Mouse (Mus musculus): ENCODE data around the gene Hist1h4n.
"Not testable (repeated sequence)": the region's sequence is repeated elsewhere in the genome, so short reads cannot be mapped to it uniquely, and the experiment has no call there.

Hist1h4n gene

DNA sequence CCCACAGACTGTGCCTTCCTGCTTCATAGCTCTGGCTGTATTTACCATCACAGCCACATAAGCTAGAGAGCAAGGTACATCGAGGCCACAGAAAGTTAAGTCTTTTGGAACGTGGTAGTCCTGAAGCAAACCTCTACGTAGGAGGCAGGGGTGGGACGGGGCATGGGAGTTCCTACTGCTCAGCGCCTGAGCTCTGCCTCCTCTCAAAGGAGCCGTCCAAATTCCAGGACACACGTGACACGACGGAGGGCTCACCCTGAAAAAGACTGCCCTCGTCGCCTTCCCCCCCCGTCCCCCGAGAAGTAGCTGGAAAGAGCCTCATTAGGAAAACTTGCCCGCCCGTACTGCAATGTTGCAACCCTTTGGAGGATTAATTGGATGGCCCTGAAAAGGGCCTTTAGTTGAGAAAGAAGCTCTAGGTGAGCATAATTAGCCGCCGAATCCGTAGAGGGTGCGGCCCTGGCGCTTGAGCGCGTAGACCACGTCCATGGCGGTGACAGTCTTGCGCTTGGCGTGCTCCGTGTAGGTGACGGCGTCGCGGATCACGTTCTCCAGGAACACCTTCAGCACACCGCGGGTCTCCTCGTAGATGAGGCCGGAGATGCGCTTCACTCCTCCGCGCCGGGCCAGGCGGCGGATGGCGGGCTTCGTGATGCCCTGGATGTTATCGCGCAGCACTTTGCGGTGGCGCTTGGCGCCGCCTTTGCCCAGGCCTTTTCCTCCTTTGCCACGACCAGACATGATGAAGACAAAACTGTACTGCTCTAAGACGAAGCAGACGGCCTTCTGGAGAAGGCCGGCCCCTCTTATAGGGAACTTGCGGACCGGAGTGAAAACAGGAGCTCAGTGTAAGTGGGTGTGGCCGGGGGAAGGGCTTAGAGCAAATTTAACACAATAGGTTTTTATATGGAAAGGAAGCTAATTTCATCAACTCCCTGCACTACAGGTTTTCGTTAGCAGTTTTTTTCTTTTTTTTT, at the start of gene Hist1h4n:
Gene Hist1h4n, minus strand, starts transcription at position 779 of the 977 bp plus-strand sequence.
- peak; percentile 26 to 59 for DNase-seq (ENCODE audit: low spot score in 2 of 2)

DNA sequence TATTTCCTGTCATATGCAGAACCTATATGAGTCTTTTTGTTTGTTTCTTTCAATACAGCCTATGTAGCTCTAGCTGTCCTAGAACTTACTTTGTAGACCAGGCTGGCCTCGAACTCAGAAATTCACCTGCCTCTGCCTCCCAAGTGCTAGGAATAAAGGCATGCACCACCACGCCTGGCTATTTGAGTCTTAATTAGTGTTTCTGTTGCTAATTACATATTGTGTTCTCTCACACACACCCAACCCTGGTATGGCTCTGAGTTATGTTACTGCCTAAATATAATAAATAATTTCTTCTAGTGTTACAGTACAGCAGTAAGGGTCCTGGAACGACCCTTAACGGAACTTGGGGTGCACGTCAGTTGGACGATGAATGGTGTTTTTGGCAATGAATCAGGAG, 48.7 kb upstream of the Hist1h4n start:
- DNase-seq (ENCODE audit: low spot score in 2 of 2), result no peak

DNA sequence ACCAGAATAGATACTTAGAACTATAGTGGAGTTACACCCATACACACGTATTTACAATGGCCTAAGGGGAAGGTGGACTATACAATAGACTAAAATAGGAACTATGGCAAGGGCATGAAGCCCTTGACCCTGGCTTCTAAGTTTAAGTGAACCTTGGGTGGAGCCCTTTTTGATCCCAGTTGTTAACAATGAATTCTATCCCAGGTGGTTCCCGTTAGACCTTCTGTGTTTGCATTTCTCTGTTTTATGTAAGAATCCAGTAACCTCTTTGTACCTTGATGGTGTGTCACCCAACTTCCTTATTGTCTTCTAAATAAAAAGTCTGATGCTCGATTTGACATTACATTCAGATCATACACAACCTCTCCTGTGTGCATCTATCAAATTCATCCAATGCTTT, 33.5 kb upstream of the Hist1h4n start:
- not testable (repeated sequence) for DNase-seq (ENCODE audit: low spot score in 2 of 2)

DNA sequence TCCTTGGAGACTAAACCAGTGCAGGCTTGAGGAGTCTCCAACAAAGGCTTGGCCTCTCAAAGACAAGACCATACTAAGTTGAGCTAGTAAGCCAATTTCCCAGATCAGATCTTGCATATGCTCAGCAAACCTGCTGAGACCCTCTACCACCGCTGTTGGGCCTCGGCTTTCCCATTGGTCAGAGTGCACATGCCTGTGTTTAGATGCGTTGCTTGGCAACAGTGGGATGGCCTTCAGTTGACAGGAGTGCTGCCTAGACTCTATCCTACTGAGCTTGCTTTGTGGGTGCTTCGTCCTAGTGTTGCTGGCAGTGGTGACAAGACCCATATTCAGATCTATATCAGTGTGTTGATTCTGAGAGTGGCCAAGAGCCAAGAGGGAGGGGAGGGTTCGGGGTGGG, 29.6 kb upstream of the Hist1h4n start:
- DNase-seq (ENCODE audit: low spot score in 2 of 2), result no peak

DNA sequence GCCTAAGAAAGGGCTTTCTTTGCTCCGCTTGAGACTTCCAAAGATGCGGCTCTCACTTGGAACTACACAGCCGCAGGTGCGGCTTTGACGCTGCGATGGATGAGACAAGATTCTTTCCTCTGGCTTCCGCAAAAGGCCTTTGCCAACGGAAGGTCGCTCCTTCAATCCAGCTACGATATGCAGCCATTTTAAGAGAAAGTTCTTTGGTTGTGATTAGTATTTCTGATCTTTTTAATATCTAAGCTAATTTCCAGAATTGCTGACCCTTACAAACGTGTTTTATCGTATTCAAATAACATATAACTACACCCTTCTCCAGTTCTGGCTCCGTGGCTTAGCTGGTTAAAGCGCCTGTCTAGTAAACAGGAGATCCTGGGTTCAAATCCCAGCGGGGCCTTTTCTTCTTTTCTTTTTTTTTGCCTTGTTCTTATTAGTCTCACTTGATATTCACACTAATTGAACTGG, 23.7 kb upstream of the Hist1h4n start:
- DNase-seq (ENCODE audit: low spot score in 2 of 2), result peak in 1 of 2 experiments; percentile 71

DNA sequence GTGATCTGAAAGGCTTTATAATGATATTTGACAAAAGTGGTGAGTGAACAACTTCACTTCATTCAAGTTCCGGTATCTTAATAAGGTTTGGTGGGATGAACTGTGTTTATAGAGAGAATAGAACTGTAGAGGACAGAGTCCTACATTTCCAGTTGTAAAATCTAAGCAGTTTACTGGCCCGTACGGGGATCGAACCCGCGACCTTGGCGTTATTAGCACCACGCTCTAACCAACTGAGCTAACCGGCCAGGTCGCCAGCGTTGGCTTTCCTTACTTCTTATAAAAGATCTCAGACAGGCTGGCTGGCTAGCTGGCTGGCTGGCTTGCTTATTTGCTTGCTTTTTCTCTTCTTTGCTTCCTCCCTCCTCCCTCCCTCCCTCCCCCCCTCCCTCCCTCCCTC, 23.1 kb upstream of the Hist1h4n start:
- peak; percentile 47 to 86 for DNase-seq (ENCODE audit: low spot score in 2 of 2)

DNA sequence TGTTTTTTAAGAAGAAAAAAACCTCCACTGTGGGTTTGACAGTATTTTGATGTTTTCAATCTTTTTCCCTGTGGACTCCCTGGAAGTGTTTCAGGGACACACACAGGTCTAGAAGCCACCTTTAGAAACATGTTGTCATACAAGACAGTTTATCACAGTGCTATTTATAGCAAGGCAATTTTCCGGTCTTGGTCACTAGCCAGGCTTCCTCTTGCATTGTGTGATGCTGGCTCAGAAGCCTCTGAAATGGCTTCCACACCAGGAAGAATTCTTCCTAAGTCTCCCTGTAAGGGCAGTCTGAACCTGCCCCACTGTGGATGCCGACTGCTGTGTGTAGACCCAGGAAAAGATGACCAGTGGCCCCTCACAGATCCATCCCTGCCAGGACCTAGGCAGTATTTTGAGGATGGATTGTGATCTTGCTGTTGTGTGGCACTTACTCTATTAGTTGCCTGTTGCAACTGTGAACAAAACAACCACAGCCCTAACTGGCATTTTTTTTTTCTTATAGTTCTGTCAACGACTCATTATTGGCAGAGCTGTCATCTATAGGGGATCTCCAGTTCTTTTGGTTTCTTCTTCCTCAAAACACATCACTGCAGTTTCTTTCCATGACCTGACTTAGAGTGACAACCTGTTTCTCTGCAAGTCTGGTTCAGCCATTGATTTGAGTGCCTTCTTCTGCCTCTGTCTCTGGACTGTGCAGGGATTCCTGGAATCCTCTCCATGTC, 20.4 kb upstream of the Hist1h4n start:
- DNase-seq (ENCODE audit: low spot score in 2 of 2), result peak; percentile 77 to 84

DNA sequence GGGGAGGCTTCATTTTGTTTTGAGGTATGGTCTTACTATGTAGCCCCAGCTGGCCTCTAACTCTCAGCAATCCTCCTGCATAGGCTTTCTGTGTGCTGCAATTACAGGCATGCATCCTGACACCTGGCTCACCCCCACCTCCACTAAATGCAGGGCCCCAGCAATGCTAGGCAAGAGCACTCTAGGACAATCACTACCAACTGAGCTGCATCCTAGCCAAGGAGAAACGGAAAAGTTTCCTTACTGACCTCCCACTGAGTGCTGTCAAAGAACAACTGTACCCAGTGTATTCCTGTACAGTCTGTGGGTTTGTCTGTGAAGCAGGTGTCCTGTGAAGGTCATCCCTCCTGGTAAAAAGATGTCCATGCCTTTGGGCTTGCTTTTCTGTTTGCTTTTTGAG, 18.7 kb upstream of the Hist1h4n start:
- DNase-seq (ENCODE audit: low spot score in 2 of 2), result not testable (repeated sequence)

DNA sequence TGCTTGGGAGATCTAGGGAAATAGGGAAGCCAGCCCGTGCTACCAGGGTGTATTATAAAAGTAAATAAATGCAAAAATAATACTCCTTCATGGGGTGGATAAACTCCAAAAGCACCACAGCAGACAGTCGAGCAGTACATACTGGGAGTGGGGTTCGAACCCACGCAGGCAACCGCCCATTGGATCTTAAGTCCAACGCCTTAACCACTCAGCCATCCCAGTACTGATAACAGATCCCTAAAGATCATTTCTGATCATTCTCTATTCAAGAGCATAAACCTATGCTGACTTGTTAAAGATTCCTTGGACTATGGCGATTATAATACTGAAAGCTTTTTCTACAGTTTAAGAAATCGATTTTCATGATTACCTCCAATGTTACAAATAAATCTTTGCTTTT, 15.9 kb upstream of the Hist1h4n start:
- DNase-seq (ENCODE audit: low spot score in 2 of 2), result no peak

DNA sequence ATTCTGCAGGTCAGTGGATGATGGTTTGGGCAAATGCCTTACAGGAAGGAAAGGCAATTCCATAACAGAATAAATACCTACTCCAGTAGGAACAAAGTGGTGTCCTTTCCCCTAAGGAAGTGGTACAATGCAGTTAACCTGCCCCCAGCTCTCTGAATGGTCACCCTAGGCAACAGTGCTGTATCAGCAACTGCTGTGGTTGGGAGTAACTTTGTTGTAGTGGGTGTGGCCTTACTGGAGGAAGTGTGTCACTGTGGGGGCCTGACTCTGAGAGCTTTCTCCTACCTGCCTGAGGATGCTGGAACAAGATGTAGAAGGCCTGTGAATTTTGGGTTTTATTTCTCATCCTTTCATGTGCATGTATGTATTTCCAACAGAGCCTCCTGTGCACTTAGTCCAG, 14.4 kb upstream of the Hist1h4n start:
- DNase-seq (ENCODE audit: low spot score in 2 of 2), result not testable (repeated sequence)

DNA sequence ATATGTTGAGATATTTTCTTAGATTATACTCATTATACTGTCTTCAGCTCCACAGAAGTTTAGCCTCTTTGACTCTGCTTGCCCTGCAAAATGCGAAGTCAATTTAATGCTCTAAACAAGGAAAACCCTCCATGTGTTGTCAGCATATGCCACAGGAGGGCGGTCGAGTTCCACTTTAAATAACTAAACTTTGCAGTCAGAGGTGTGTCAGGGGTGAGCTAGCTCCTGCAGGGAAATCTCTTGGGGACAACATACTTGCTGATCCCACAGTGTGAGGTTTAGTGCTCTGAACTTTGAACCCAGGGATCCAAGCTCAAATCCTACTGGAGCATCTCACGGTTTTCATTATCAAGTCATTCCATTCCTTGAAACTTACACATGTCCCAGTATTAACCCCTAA, 8.5 kb upstream of the Hist1h4n start:
- not testable (repeated sequence) for DNase-seq (ENCODE audit: low spot score in 2 of 2)

DNA sequence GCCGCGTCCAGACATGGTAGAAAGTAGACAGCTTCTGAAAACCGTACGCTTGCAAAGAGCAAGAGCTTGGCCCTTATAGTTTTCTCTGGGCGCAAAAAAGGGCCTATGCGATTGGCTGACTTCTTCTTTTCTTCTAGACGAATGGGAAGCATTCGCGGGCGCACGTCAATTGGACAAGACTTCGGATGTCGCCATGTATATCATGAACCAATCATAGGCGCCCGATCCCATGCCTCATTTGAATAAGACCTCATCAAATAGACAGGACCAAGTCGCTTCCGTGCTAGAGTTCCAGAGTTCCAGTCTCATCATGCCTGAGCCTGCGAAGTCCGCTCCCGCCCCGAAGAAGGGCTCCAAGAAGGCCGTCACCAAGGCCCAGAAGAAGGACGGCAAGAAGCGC, 1.5 kb upstream of the Hist1h4n start, which contains the start of the genes Hist1h2ap and Hist1h2br:
Gene Hist1h2ap, minus strand, starts transcription at position 47 of the 400 bp plus-strand sequence.
Gene Hist1h2br, plus strand, starts transcription at position 283 of the 400 bp plus-strand sequence.
- not testable (repeated sequence) for DNase-seq (ENCODE audit: low spot score in 2 of 2)

DNA sequence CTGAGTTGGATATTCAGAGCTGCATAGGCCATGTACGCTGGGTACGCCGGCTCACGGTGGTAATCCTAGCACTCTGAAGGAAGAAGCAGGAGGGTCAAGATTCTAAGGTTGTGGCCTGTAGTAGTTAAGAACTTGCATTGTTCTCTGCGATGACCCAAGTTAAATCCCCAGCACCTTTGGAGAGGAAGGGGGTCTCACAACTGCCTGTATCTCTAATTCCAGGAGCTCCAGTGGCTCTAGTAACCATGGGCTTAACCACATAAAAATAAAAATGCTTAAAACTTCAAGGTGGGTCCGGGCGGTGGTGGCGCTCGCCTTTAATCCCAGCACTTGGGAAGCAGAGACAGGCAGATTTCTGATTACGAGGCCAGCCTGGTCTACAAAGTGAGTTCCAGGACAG, 1.7 kb downstream of the Hist1h4n start:
- no peak for DNase-seq (ENCODE audit: low spot score in 2 of 2)

DNA sequence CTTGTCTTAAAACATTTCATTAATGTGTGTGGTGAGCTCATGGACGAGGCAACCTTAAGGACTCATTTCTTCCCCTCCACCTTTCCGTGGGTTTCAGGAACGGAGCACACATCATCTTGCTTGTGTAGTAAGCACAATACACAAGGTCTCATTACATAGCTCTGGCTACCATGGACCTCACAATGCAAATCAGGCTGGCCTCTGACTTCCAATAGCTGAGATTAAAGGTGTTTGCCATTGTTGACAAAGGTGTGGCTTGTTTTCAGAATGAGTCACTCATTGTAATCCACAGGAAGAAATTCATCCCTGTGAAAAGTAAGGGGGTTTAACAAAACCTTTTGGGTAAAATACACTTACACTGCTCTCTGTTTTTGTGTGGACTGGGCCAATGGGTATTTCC, 3.5 kb downstream of the Hist1h4n start:
- DNase-seq (ENCODE audit: low spot score in 2 of 2), result no peak

DNA sequence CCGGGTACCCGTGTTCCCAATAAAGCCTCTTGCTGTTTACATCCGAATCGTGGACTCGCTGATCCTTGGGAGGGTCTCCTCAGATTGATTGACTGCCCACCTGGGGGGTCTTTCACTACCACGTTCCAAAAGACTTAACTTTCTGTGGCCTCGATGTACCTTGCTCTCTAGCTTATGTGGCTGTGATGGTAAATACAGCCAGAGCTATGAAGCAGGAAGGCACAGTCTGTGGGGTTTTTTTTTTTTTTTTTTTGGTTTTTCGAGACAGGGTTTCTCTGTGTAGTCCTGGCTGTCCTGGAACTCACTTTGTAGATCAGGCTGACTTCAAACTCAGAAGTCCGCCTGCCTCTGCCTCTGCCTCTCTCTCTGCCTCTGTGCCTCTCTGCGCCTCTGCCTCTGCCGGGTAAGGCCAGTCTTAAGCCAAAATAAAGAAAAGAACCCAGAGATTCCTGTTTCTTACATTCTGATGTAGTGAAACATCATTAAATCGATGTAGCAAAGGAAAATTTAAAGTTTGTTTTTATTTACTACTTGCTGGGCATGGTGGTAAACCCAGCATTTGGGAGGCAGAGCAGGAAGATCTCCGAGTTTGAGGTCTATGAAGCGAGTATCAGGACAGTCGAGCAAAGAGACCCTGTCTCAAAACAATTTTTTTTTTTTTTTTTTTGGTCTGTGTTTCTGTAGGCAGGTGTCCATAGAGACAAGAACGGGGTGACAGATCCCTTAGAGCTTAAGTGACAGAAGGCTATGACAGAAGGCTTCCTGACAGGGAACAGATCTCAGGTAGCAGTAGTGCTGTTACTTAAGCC, 11.7 kb downstream of the Hist1h4n start:
- DNase-seq (ENCODE audit: low spot score in 2 of 2), result not testable (repeated sequence)

DNA sequence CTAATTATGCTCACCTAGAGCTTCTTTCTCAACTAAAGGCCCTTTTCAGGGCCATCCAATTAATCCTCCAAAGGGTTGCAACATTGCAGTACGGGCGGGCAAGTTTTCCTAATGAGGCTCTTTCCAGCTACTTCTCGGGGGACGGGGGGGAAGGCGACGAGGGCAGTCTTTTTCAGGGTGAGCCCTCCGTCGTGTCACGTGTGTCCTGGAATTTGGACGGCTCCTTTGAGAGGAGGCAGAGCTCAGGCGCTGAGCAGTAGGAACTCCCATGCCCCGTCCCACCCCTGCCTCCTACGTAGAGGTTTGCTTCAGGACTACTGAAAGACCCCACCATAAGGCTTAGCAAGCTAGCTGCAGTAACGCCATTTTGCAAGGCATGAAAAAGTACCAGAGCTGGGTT, 19.9 kb downstream of the Hist1h4n start:
- DNase-seq (ENCODE audit: low spot score in 2 of 2), result not testable (repeated sequence)

DNA sequence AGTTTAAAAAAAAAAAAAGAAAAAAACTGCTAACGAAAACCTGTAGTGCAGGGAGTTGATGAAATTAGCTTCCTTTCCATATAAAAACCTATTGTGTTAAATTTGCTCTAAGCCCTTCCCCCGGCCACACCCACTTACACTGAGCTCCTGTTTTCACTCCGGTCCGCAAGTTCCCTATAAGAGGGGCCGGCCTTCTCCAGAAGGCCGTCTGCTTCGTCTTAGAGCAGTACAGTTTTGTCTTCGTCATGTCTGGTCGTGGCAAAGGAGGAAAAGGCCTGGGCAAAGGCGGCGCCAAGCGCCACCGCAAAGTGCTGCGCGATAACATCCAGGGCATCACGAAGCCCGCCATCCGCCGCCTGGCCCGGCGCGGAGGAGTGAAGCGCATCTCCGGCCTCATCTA, 20.5 kb downstream of the Hist1h4n start, which contains the start of gene Hist1h4m:
Gene Hist1h4m, plus strand, starts transcription at position 208 of the 400 bp plus-strand sequence.
- DNase-seq (ENCODE audit: low spot score in 2 of 2), result peak; percentile 45 to 64

DNA sequence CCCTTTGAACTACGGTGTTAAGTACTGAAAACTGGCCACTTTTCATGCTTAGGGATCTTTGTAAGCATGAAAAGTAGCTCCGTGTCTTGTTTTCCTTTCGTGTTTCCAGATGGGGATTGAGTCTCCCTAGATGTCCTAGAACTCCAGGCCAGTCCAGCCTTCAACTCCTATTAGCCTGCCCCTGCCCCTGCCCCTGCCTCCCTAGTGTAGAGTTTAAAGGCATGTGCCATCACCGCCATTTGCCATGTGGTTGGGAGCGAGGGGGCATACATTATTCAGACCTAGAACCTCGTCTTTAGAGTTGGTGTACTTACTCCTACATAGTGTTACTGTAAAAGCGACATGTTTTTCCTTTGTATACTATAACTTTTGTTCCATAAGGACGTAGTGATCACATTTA, 20.9 kb downstream of the Hist1h4n start:
- DNase-seq (ENCODE audit: low spot score in 2 of 2), result not testable (repeated sequence)

DNA sequence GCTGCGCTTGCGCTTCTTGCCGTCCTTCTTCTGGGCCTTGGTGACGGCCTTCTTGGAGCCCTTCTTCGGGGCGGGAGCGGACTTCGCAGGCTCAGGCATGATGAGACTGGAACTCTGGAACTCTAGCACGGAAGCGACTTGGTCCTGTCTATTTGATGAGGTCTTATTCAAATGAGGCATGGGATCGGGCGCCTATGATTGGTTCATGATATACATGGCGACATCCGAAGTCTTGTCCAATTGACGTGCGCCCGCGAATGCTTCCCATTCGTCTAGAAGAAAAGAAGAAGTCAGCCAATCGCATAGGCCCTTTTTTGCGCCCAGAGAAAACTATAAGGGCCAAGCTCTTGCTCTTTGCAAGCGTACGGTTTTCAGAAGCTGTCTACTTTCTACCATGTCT, 21.9 kb downstream of the Hist1h4n start, which contains the start of the genes Hist1h2bq and Hist1h2ao:
Gene Hist1h2bq, minus strand, starts transcription at position 125 of the 400 bp plus-strand sequence.
Gene Hist1h2ao, plus strand, starts transcription at position 393 of the 400 bp plus-strand sequence.
- not testable (repeated sequence) for DNase-seq (ENCODE audit: low spot score in 2 of 2)

DNA sequence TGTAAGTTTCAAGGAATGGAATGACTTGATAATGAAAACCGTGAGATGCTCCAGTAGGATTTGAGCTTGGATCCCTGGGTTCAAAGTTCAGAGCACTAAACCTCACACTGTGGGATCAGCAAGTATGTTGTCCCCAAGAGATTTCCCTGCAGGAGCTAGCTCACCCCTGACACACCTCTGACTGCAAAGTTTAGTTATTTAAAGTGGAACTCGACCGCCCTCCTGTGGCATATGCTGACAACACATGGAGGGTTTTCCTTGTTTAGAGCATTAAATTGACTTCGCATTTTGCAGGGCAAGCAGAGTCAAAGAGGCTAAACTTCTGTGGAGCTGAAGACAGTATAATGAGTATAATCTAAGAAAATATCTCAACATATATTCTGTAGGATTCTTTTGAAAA, 28.9 kb downstream of the Hist1h4n start:
- not testable (repeated sequence) for DNase-seq (ENCODE audit: low spot score in 2 of 2)

DNA sequence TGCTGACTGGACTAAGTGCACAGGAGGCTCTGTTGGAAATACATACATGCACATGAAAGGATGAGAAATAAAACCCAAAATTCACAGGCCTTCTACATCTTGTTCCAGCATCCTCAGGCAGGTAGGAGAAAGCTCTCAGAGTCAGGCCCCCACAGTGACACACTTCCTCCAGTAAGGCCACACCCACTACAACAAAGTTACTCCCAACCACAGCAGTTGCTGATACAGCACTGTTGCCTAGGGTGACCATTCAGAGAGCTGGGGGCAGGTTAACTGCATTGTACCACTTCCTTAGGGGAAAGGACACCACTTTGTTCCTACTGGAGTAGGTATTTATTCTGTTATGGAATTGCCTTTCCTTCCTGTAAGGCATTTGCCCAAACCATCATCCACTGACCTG, 34.8 kb downstream of the Hist1h4n start:
- not testable (repeated sequence) for DNase-seq (ENCODE audit: low spot score in 2 of 2)
